Mouse (Mus musculus) lung, embryonic 15.5 days (tissue): ENCODE data around the gene Pla2r1. TPM values are rescaled to one million over a fixed set of nuclear protein-coding genes. Genes with fewer than 3 reads are reported as not detected.

Source experiments
- ATAC-seq: fragments of 200-750 bp; cut with Nextera tagmentation; 2 replicates; pipeline ENCODE4 v1.8.0; 2017; ENCODE audit warnings: moderate number of reproducible peaks, borderline replicate concordance; ENCODE audit not compliant: low FRiP score, low TSS enrichment; ENCODE audit errors: extremely low read depth
- H3K27ac ChIP-seq: fragments of 300-500 bp; sonication (generic); 2 replicates; pipeline ENCODE4 v1.5.1; 2015; ENCODE audit warnings: moderate library complexity, mild to moderate bottlenecking, inconsistent platforms
- H3K27me3 ChIP-seq: fragments of 300-500 bp; sonication (generic); 2 replicates; pipeline ENCODE4 v1.6.1; 2015; ENCODE audit warnings: inconsistent platforms
- H3K36me3 ChIP-seq: fragments of 300-500 bp; sonication (generic); 2 replicates; pipeline ENCODE4 v1.6.1; 2015; ENCODE audit warnings: inconsistent platforms
- H3K4me1 ChIP-seq: fragments of 300-500 bp; sonication (generic); 2 replicates; pipeline ENCODE4 v1.6.1; 2015; ENCODE audit warnings: inconsistent platforms
- H3K4me2 ChIP-seq: fragments of 300-500 bp; sonication (generic); 2 replicates; pipeline ENCODE4 v1.6.1; 2015; ENCODE audit warnings: inconsistent platforms, mild to moderate bottlenecking, moderate library complexity
- H3K4me3 ChIP-seq: fragments of 300-500 bp; sonication (generic); 2 replicates; pipeline ENCODE4 v1.5.1; 2015; ENCODE audit warnings: mild to moderate bottlenecking, inconsistent platforms
- H3K9ac ChIP-seq: fragments of 300-500 bp; sonication (generic); 2 replicates; pipeline ENCODE4 v1.6.1; 2015; ENCODE audit warnings: inconsistent platforms
- H3K9me3 ChIP-seq: fragments of 300-500 bp; sonication (generic); 2 replicates; pipeline ENCODE4 v1.6.1; 2016; ENCODE audit warnings: inconsistent platforms
- WGBS: fragments of 180-500 bp; shearing (Covaris S2); methylation state at CpG from one replicate; pipeline ENCODE4 v1.1.7; 2015; 5-methylcytosine and 5-hydroxymethylcytosine counted together
- polyA plus RNA-seq: library from polyadenylated mRNA; unstranded; fragments of >200 nt; fragmentation: Nextera tagmentation; extraction: Ambion mirVana; gene quantifications from 2 replicates; pipeline ENCODE4 v1.2.1, GENCODE M21; 2015

Gene Pla2r1
- polyA plus RNA-seq, 1 experiment from 2014 or later = 3.2 TPM

GRCm38 (mm10) chr2:60387363-60387762 lies 165.7 kb downstream of the Pla2r1 start:
- Histone ChIP-seq H3K27me3 (no peaks in the 10 kb centered on the region; the same call in 1 of the 2 replicates), H3K4me2 (no peak overlapping the region), H3K9ac (no peak overlapping the region), H3K4me3 (no peak overlapping the region), H3K36me3 (no peaks in the 10 kb centered on the region), H3K9me3 (no peaks in the 10 kb centered on the region), H3K27ac (no peak overlapping the region), H3K4me1 (peaks cover 12% of the 10 kb centered on the region; the same call in 1 of the 2 replicates)
- 77% methylated on average over 3 of the region's 3 CpGs for WGBS
- ATAC-seq = no peak

GRCm38 (mm10) chr2:60386835-60387234 lies 166.3 kb downstream of the Pla2r1 start:
- Histone ChIP-seq H3K27me3 (no peaks in the 10 kb centered on the region; the same call in 1 of the 2 replicates), H3K36me3 (no peaks in the 10 kb centered on the region), H3K4me2 (no peak overlapping the region), H3K4me1 (peaks cover 12% of the 10 kb centered on the region; the same call in 1 of the 2 replicates), H3K27ac (no peak overlapping the region), H3K9me3 (no peaks in the 10 kb centered on the region), H3K9ac (no peak overlapping the region), H3K4me3 (no peak overlapping the region)
- ATAC-seq = no peak
- 71% methylated on average over 2 of the region's 2 CpGs for WGBS

- peaks cover 12% of the 10 kb centered on the region; the same call in 1 of the 2 replicates for H3K4me1 ChIP-seq
- H3K27me3 ChIP-seq = no peaks in the 10 kb centered on the region; the same call in 1 of the 2 replicates
- no peak overlapping the region for H3K4me2 ChIP-seq
- no peak overlapping the region for H3K9ac ChIP-seq
- H3K27ac ChIP-seq = 0 out of 2 replicates have a peak overlapping the region, but pooled peaks have one; percentile 15
- H3K9me3 ChIP-seq = no peaks in the 10 kb centered on the region
- no peaks in the 10 kb centered on the region for H3K36me3 ChIP-seq
- no peak overlapping the region for H3K4me3 ChIP-seq
- ATAC-seq = no peak
Observed at GRCm38 (mm10) chr2:60384763-60385085, 168.4 kb downstream of the Pla2r1 start.

- no peak overlapping the region for H3K27ac ChIP-seq
- H3K9me3 ChIP-seq = no peaks in the 10 kb centered on the region
- no peak overlapping the region for H3K4me3 ChIP-seq
- ATAC-seq = no peak
- WGBS = 52% methylated on average over 7 of the region's 7 CpGs
- no peak overlapping the region for H3K9ac ChIP-seq
- no peaks in the 10 kb centered on the region; the same call in 1 of the 2 replicates for H3K27me3 ChIP-seq
- H3K36me3 ChIP-seq = no peaks in the 10 kb centered on the region
- no peak overlapping the region for H3K4me2 ChIP-seq
- H3K4me1 ChIP-seq = peaks cover 12% of the 10 kb centered on the region; the same call in 1 of the 2 replicates
Observed at GRCm38 (mm10) chr2:60384083-60384762, 168.9 kb downstream of the Pla2r1 start.

- ATAC-seq = peak; percentile 99
- Histone ChIP-seq H3K4me1 (peaks cover 12% of the 10 kb centered on the region; the same call in 1 of the 2 replicates), H3K27me3 (no peaks in the 10 kb centered on the region; the same call in 1 of the 2 replicates), H3K9ac (peak within 1 kb of the TSS; percentile 55), H3K36me3 (no peaks in the 10 kb centered on the region), H3K9me3 (no peaks in the 10 kb centered on the region), H3K27ac (no peak within 1 kb of the TSS), H3K4me3 (peak within 1 kb of the TSS; percentile 62), H3K4me2 (peak within 1 kb of the TSS; percentile 94)
- 2% methylated on average over 46 of the region's 46 CpGs for WGBS
Observed at GRCm38 (mm10) chr2:60382858-60383669, 170.0 kb downstream of the Pla2r1 start, which contains the start of gene Ly75. Gene Ly75 (minus strand): TSS chr2:60383303.

DNA sequence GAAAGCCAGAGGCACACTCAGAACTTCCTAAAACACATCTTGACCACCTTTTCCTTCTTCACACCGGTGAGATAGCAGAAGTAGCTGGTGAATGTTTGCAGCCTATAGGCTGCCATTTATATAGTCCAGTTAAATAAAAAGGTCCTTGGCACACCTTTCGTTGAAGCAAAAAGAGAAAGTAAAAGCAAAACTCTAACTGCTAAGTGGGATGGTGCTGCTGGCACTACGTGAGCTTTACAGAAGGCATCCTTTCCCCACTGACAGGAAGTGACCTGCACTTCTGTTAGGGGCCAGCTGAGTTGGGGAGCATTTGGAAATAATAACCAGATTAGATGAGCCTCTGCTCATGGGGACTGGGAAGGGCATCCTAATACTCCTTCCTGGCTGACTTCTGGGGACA lies 170.8 kb downstream of the Pla2r1 start:
- peak overlapping the region; percentile 94 for H3K4me2 ChIP-seq
- ATAC-seq = no peak
- no peak overlapping the region for H3K9ac ChIP-seq
- peaks cover 12% of the 10 kb centered on the region; the same call in 1 of the 2 replicates for H3K4me1 ChIP-seq
- 66% methylated on average over 3 of the region's 3 CpGs for WGBS
- no peaks in the 10 kb centered on the region for H3K9me3 ChIP-seq
- H3K36me3 ChIP-seq = no peaks in the 10 kb centered on the region
- H3K4me3 ChIP-seq = peak overlapping the region; percentile 62
- no peaks in the 10 kb centered on the region; the same call in 1 of the 2 replicates for H3K27me3 ChIP-seq
- no peak overlapping the region for H3K27ac ChIP-seq

GRCm38 (mm10) chr2:60377260-60377659 lies 175.8 kb downstream of the Pla2r1 start:
- no peaks in the 10 kb centered on the region for H3K9me3 ChIP-seq
- no peak overlapping the region for H3K4me2 ChIP-seq
- no peaks in the 10 kb centered on the region for H3K36me3 ChIP-seq
- H3K27ac ChIP-seq = no peak overlapping the region
- H3K4me1 ChIP-seq = no peaks in the 10 kb centered on the region
- ATAC-seq = no peak
- 71% methylated on average over 5 of the region's 5 CpGs for WGBS
- H3K4me3 ChIP-seq = no peak overlapping the region
- no peaks in the 10 kb centered on the region for H3K27me3 ChIP-seq
- no peak overlapping the region for H3K9ac ChIP-seq

DNA sequence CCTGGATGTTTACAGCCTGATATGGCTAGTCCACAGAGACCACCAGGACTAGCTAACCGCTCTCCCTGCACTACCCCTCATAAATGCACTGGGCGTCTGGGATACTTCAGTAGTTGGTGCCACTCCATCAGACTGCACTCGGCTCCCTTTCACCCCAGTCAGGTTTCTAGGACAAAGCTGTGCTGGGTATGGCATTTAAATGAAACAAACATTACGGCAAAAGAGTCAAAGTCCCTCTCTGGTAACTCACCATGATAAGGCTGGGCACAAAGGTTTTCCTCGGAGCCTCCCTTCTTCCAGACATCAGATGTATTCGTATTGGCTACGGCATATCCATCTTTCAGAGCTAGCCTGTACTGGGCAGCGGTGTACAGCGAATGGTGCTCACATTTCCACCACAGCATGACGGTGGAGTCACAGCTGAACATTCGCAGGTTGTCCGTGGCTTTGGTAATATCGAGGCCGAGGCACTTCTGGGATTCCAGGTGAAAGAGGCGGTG lies 177.4 kb downstream of the Pla2r1 start:
- H3K4me1 ChIP-seq = no peaks in the 10 kb centered on the region
- no peak for ATAC-seq
- no peaks in the 10 kb centered on the region for H3K27me3 ChIP-seq
- WGBS = 90% methylated on average over 15 of the region's 15 CpGs
- no peak overlapping the region for H3K4me2 ChIP-seq
- H3K4me3 ChIP-seq = no peak overlapping the region
- no peaks in the 10 kb centered on the region for H3K36me3 ChIP-seq
- H3K27ac ChIP-seq = no peak overlapping the region
- H3K9ac ChIP-seq = no peak overlapping the region
- H3K9me3 ChIP-seq = no peaks in the 10 kb centered on the region

DNA sequence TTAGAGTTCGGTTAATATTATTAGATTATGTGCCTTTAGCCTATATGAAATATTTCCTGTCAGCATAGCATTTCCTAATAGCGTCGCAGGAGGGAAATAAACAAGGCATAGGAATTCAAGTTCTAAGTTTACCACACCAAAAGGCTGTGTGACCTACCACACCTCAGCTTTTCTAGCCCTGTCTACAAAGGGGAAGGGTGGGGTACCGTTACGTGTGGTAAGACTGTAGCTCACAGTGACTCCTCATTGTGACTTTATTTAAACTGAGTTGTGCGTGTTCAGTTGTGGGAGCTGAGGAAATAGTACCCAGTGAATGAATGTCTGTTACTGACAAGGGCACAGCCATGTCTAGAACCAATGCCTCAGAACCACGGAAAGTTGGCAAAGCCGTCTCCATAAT lies 178.0 kb downstream of the Pla2r1 start:
- 83% methylated on average over 8 of the region's 8 CpGs for WGBS

DNA sequence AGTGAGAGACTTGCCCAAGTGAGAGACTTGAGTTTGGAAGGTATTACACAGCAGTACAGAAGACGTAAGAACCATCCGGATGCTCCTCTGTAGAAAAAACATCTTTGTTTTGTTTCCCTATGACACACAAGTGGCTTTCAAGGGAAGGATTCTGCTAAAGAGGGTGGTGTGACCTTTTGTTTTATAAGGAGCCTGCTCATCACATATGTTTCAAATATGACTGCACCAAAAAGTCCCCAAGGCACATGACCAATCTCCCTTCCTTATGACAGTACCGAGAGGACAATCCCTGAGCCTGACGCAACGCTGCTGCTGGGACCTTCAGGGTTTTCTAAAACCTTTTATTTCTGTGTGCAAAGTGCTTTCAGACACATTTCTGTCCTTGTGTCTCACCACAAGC lies 182.9 kb downstream of the Pla2r1 start:
- no peak overlapping the region for H3K9ac ChIP-seq
- H3K36me3 ChIP-seq = no peaks in the 10 kb centered on the region
- 96% methylated on average over 5 of the region's 5 CpGs for WGBS
- H3K27ac ChIP-seq = no peak overlapping the region
- no peak overlapping the region for H3K4me2 ChIP-seq
- H3K4me1 ChIP-seq = 0 out of 2 replicates have a peak, but pooled peaks cover 3% of the 10 kb centered on the region
- H3K27me3 ChIP-seq = no peaks in the 10 kb centered on the region
- H3K9me3 ChIP-seq = no peaks in the 10 kb centered on the region
- no peak overlapping the region for H3K4me3 ChIP-seq
- ATAC-seq = no peak

More for the DNA sequence above, 178.0 kb downstream of the Pla2r1 start:
- Histone ChIP-seq H3K4me2 (no peak overlapping the region), H3K9me3 (no peaks in the 10 kb centered on the region), H3K36me3 (no peaks in the 10 kb centered on the region), H3K27ac (no peak overlapping the region), H3K9ac (no peak overlapping the region), H3K4me3 (no peak overlapping the region), H3K27me3 (no peaks in the 10 kb centered on the region), H3K4me1 (no peaks in the 10 kb centered on the region)
- ATAC-seq = no peak

DNA sequence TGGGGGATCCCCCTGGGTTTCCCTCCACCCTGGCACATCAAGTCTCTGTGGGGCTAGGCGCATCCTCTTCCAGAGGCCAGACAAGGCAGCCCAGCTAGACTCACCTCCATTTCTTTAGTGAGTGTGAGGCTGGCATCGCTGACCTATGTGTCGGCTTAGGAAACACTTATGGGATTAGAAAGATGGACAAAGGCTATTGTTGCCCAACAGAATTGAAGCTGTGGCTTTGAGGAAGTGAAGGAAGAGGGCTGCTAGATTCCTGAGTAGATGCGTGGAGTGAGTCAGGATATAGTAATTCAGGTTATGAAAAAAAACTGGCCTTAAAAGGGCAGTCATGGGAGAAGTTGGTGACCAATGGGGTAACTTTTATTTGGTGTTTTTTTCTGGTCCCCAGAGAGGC lies 183.7 kb downstream of the Pla2r1 start:
- WGBS = 81% methylated on average over 4 of the region's 4 CpGs
- Histone ChIP-seq H3K4me1 (0 out of 2 replicates have a peak, but pooled peaks cover 3% of the 10 kb centered on the region), H3K27ac (no peak overlapping the region), H3K9me3 (no peaks in the 10 kb centered on the region), H3K4me3 (no peak overlapping the region), H3K9ac (no peak overlapping the region), H3K27me3 (no peaks in the 10 kb centered on the region), H3K36me3 (no peaks in the 10 kb centered on the region), H3K4me2 (no peak overlapping the region)
- no peak for ATAC-seq

DNA sequence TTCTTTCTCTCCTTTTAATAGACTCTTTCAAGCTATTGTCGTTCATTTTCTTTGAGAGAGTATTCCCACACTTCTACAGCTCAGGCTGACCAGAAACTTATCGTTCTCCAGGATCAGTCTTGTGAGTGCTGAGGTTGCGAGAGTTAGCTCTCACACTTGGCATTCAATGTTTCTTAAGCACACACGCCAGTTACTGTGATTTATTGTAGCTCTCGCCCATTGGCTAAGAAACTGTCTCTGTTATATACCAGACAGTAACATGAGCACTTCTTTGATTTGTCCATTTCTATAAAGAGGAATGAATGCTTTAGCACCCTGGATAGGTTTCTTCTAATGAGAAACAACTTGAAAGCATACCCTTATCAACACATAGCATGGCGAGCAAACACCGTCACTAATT lies 185.2 kb downstream of the Pla2r1 start:
- no peak overlapping the region for H3K4me3 ChIP-seq
- no peak overlapping the region for H3K4me2 ChIP-seq
- 0 out of 2 replicates have a peak, but pooled peaks cover 3% of the 10 kb centered on the region for H3K4me1 ChIP-seq
- H3K9me3 ChIP-seq = no peaks in the 10 kb centered on the region
- H3K36me3 ChIP-seq = no peaks in the 10 kb centered on the region
- 84% methylated on average over 7 of the region's 7 CpGs for WGBS
- no peaks in the 10 kb centered on the region for H3K27me3 ChIP-seq
- no peak overlapping the region for H3K9ac ChIP-seq
- no peak for ATAC-seq
- no peak overlapping the region for H3K27ac ChIP-seq
